Mouse (Mus musculus) forebrain, embryonic 13.5 days (tissue): ENCODE data around the gene Nr1i3. TPM values are rescaled to one million over a fixed set of nuclear protein-coding genes. Genes with fewer than 3 reads are reported as not detected.

Source experiments
- ATAC-seq: fragments of 200-750 bp; cut with Nextera tagmentation; 2 replicates; pipeline ENCODE4 v1.8.0; 2017
- H3K27ac ChIP-seq: fragments of 300-500 bp; sonication (generic); 2 replicates; pipeline ENCODE4 v1.5.1; 2015; ENCODE audit warnings: inconsistent platforms, mild to moderate bottlenecking, moderate library complexity
- H3K27me3 ChIP-seq: fragments of 300-500 bp; sonication (generic); 2 replicates; pipeline ENCODE4 v1.6.1; 2015; ENCODE audit warnings: mild to moderate bottlenecking, inconsistent platforms
- H3K36me3 ChIP-seq: fragments of 300-500 bp; sonication (generic); 2 replicates; pipeline ENCODE4 v1.6.1; 2015; ENCODE audit warnings: mild to moderate bottlenecking, inconsistent platforms; ENCODE audit not compliant: poor library complexity, severe bottlenecking
- H3K4me1 ChIP-seq: fragments of 300-500 bp; sonication (generic); 2 replicates; pipeline ENCODE4 v1.6.1; 2015; ENCODE audit warnings: inconsistent platforms
- H3K4me2 ChIP-seq: fragments of 300-500 bp; sonication (generic); 2 replicates; pipeline ENCODE4 v1.6.1; 2015; ENCODE audit warnings: inconsistent platforms, mild to moderate bottlenecking, moderate library complexity
- H3K4me3 ChIP-seq: fragments of 300-500 bp; sonication (generic); 2 replicates; pipeline ENCODE4 v1.5.1; 2015; ENCODE audit warnings: mild to moderate bottlenecking, inconsistent platforms
- H3K9ac ChIP-seq: fragments of 300-500 bp; sonication (generic); 2 replicates; pipeline ENCODE4 v1.6.1; 2015; ENCODE audit warnings: mild to moderate bottlenecking, inconsistent platforms
- H3K9me3 ChIP-seq: fragments of 300-500 bp; sonication (generic); replicated peaks from 2 replicates; pipeline ENCODE4 v1.6.1; 2016; ENCODE audit warnings: inconsistent platforms
- WGBS: fragments of 180-500 bp; shearing (Covaris S2); methylation state at CpG from one replicate; pipeline ENCODE4 v1.1.7; 2015; 5-methylcytosine and 5-hydroxymethylcytosine counted together
- polyA plus RNA-seq: library from polyadenylated mRNA; unstranded; fragments of >200 nt; fragmentation: Nextera tagmentation; extraction: Ambion mirVana; gene quantifications from 2 replicates; pipeline ENCODE4 v1.2.1, GENCODE M21; 2015

Gene Nr1i3
- 0.32 and 0.37 TPM in 2 replicates for polyA plus RNA-seq

DNA sequence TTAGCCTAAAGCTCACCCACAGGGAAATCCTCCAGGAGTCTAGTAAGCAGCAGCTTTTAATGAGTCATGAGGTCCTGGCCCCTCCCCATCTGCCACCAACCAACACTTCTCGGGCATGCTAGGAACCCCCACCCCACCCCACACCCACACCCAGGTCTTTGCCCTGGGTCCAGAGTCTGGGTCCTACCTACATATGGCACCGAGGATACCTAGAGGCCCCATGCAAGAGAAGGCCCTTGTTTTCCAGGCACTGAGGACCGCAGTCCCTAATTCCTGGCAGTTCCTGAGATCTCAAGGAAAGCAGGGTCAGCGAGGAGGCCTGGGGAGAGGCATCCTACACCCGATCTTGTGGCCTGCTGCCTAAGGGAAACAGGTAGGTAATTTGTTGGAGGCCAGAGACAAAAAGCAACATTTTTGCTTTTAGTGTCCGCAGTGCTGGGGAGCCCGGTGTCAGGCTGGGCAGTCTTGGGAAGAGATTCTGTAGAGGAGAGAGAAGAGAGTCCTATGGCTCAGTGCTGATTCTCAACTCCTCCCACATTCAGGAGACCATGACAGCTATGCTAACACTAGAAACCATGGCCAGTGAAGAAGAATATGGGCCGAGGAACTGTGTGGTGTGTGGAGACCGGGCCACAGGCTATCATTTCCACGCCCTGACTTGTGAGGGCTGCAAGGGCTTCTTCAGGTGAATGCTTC lies at the start of gene Nr1i3:
TSS of gene Nr1i3 (plus strand) at position 170 of the 696 bp plus-strand sequence.
- 68% methylated on average over 10 of the region's 10 CpGs for WGBS
- H3K4me3 ChIP-seq, result no peak within 1 kb of the TSS
- H3K4me1 ChIP-seq, result no peaks in the 10 kb centered on the region
- no peaks in the 10 kb centered on the region for H3K9me3 ChIP-seq
- H3K36me3 ChIP-seq, result peaks cover 9% of the 10 kb centered on the region
- ATAC-seq, result no peak
- H3K4me2 ChIP-seq, result no peak within 1 kb of the TSS
- H3K27me3 ChIP-seq, result no peaks in the 10 kb centered on the region
- no peak within 1 kb of the TSS for H3K27ac ChIP-seq
- H3K9ac ChIP-seq, result no peak within 1 kb of the TSS

DNA sequence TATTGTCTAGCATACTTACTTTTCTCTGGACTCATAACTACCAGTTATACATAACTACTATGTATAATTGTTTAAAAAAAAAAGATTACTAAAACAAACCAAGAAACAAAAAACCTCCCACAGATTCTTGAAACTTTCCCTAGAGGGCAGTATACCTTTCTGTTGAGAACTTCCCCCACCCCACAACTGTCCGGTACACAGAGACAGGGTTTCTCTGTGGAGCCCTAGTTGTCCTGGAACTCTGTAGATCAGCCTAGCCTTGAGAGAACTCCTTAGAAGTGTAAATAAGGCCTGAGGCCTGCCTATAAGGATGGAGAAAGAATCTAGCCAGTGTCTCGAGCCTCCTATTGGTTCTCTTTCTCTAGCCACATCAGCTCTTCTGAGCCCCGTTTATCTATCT lies 49.5 kb upstream of the Nr1i3 start:
- Histone ChIP-seq H3K4me3 (no peak overlapping the region), H3K4me2 (no peak overlapping the region), H3K4me1 (0 out of 2 replicates have a peak, but pooled peaks cover 6% of the 10 kb centered on the region), H3K9ac (no peak overlapping the region), H3K9me3 (no peaks in the 10 kb centered on the region), H3K27me3 (peaks cover 27% of the 10 kb centered on the region), H3K27ac (no peak overlapping the region), H3K36me3 (no peaks in the 10 kb centered on the region)
- no peak for ATAC-seq
- 43% methylated on average over 3 of the region's 3 CpGs for WGBS

DNA sequence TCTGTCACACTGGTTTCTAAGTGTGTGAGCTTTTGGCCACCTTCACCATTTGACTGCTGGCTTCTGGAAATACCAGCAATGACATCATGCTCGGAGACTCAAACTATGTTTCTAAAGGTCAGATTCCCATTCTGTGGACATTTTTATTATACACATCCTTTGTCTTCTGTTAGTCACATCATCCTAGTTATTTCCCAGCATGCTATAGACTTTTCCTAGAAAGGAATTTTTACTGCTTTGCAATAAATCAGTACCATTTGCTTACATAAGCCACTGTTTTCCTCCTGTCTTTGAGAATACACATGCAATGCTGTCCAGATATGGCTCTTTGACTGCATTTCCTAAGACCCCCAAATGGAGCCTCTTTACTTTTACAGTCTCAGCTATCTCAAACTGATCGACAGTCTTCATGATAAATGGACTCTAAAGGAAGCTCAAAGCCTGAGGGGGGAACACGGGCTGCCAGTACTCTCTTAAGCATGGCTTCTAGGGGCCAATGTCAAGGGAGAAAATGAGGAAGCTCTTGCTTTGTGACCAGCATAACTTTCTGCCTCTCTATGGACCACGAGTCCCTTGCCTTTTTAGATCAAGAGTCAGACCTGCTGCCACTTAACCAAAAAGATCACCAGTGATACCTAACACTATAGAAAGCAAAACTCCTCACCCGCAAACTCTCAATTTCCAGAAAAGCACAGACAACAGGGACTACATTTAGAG lies 48.0 kb upstream of the Nr1i3 start:
- no peaks in the 10 kb centered on the region for H3K9me3 ChIP-seq
- H3K36me3 ChIP-seq, result no peaks in the 10 kb centered on the region
- peaks cover 11% of the 10 kb centered on the region for H3K27me3 ChIP-seq
- H3K4me2 ChIP-seq, result no peak overlapping the region
- no peak for ATAC-seq
- no peaks in the 10 kb centered on the region for H3K4me1 ChIP-seq
- no peak overlapping the region for H3K9ac ChIP-seq
- H3K4me3 ChIP-seq, result no peak overlapping the region
- WGBS, result 89% methylated on average over 5 of the region's 5 CpGs
- H3K27ac ChIP-seq, result no peak overlapping the region

DNA sequence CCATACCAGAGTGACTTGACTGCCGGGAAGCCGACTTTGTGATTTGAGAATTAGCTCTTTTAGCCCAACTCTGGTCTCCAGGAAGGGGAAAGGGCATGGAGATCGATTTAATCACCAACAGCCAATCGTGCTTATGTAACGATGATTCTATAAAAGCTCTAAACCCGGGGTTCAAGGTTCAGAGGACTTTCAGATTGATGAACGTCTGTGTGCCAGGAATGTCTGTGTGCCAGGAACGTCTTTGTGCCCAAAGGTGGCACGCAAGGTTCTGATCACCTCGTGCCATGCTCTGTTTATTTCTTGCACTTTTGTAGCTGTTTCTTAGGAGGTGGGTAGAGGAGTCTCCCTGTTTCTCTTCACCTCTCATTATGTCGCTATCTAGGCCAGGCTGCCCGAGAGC lies 44.9 kb upstream of the Nr1i3 start:
- Histone ChIP-seq H3K9ac (no peak overlapping the region), H3K27ac (no peak overlapping the region), H3K4me1 (no peaks in the 10 kb centered on the region), H3K4me2 (no peak overlapping the region), H3K36me3 (no peaks in the 10 kb centered on the region), H3K9me3 (no peaks in the 10 kb centered on the region), H3K4me3 (no peak overlapping the region), H3K27me3 (0 out of 2 replicates have a peak, but pooled peaks cover 2% of the 10 kb centered on the region)
- no peak for ATAC-seq
- 89% methylated on average over 12 of the region's 12 CpGs for WGBS

DNA sequence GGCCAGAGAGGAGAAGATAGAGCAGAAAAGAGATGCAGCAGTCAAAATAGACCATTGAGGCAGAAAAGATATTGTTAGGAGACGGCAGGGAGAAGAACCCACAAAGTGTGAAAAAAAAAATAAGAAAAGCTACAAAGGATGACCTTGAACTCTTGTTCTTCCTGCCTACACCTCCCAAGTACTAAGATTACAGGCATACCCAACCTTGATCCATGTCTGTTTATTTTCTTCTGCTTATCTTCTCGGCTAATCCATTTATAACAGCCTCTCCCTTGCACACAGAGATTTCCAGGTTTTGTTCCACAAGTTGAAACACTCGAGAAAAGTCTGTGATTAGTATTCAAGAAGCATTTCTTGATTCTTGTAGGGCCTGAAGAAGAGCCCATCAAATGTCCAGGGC lies 43.9 kb upstream of the Nr1i3 start:
- Histone ChIP-seq H3K36me3 (no peaks in the 10 kb centered on the region), H3K4me2 (no peak overlapping the region), H3K4me1 (no peaks in the 10 kb centered on the region), H3K27ac (no peak overlapping the region), H3K27me3 (0 out of 2 replicates have a peak, but pooled peaks cover 2% of the 10 kb centered on the region), H3K9me3 (no peaks in the 10 kb centered on the region), H3K9ac (no peak overlapping the region), H3K4me3 (no peak overlapping the region)
- no peak for ATAC-seq
- 67% methylated on average over 3 of the region's 3 CpGs for WGBS

DNA sequence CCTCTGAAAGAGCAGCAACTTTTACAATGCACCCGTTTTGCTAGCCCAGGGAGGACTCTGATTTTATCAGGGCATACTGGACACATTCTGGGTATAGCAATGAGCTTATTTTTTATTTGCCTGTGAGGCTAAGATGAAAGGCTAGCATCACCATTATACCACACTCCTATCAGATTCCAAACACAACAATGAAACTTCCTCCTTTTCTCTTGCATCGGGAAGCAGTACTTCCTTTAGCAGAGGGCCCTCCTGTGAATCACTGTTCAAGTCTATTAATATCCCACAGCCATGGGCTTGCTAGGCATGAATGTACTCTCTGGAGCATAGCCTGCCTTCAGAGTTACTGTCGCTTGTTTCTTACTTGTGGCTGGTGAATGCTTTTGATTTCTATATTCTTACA lies 42.6 kb upstream of the Nr1i3 start:
- H3K27ac ChIP-seq, result no peak overlapping the region

DNA sequence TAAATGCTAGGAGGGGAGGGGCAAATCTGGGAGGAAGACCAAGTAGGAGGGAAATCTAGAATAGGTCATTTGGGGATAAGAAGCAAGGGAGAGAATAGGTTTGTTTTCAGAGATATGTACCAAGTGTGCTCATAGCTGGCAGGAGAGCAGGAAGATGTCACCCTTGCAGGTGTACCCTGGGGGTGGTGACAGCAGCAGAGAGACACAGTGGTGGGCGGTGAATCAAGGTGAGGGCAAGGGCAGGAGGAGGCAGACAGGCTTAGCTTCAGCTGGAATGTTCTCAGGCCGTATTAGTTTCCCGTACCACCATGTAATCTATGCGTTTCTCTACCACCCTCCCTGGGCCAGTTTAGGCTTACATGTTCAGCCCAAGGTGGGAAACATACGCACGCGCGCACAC lies 41.0 kb upstream of the Nr1i3 start:
- no peaks in the 10 kb centered on the region for H3K9me3 ChIP-seq
- no peak overlapping the region for H3K4me3 ChIP-seq
- H3K4me1 ChIP-seq, result no peaks in the 10 kb centered on the region
- WGBS, result 96% methylated on average over 8 of the region's 8 CpGs
- no peaks in the 10 kb centered on the region for H3K27me3 ChIP-seq
- no peak overlapping the region for H3K27ac ChIP-seq
- H3K36me3 ChIP-seq, result no peaks in the 10 kb centered on the region
- no peak for ATAC-seq
- no peak overlapping the region for H3K9ac ChIP-seq
- no peak overlapping the region for H3K4me2 ChIP-seq

More for the DNA sequence above, 42.6 kb upstream of the Nr1i3 start:
- WGBS, result 67% methylated on average over 3 of the region's 3 CpGs
- H3K4me1 ChIP-seq, result no peaks in the 10 kb centered on the region
- H3K36me3 ChIP-seq, result no peaks in the 10 kb centered on the region
- no peaks in the 10 kb centered on the region for H3K9me3 ChIP-seq
- no peak overlapping the region for H3K9ac ChIP-seq
- H3K27me3 ChIP-seq, result no peaks in the 10 kb centered on the region
- H3K4me3 ChIP-seq, result no peak overlapping the region
- ATAC-seq, result no peak
- no peak overlapping the region for H3K4me2 ChIP-seq

DNA sequence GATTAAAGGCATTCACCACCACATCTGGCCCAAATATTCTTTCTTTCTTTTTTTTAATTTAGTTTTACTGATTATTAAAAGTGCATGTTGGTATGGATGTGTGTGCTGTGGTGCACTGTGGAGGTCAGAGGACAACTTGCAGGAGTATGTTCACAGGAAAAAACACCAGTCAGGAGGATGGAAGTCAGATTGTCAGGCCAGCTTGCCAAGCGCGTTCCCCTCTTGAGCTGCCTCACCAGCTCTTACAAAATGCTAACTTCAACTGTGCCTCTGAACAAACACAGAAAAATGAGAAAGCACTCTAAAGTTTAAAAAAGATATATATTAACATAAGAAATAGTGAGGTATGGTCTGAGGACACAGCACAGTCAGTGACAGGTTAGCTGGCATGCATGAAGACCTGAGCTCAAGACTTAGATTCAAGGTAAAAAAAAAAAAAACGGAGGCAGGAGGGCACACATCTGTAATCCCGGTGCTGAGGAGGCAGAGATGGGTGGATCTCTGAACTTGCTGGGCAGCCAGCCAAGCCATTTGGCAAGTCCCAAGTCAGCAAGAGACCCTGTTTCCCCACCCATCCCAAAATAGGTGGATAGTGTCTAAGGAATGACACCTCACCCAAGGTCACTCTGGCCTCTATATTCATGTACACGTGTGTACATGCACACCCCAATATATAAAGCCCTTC lies 34.1 kb upstream of the Nr1i3 start:
- Histone ChIP-seq H3K4me1 (no peaks in the 10 kb centered on the region), H3K27me3 (no peaks in the 10 kb centered on the region), H3K36me3 (no peaks in the 10 kb centered on the region), H3K4me3 (no peak overlapping the region), H3K4me2 (no peak overlapping the region), H3K9ac (no peak overlapping the region), H3K27ac (no peak overlapping the region), H3K9me3 (no peaks in the 10 kb centered on the region)
- ATAC-seq, result no peak
- WGBS, result 83% methylated on average over 5 of the region's 5 CpGs

DNA sequence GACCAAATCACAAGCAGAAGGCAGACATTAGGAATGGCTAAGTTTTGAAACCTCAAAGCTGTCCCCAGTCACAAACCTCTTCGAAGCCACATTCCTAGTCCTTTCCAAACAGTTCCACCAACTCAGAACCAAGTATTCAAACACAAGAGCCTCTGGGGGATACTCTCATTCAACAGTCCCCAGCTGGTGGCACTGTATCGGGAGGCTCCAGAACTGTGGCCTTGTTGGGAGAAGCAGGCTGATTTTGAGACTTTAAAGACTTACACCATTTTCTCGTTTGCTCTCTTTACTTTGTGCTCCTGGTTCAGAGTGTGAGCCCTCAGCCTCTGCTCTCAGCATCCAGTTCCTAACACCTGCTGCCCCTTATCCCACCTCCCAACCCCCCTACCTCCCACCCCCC lies 30.7 kb upstream of the Nr1i3 start:
- 78% methylated on average over 3 of the region's 3 CpGs for WGBS
- no peaks in the 10 kb centered on the region for H3K36me3 ChIP-seq
- no peak overlapping the region for H3K9ac ChIP-seq
- H3K4me1 ChIP-seq, result peaks cover 3% of the 10 kb centered on the region
- no peak overlapping the region for H3K4me2 ChIP-seq
- ATAC-seq, result no peak
- H3K9me3 ChIP-seq, result no peaks in the 10 kb centered on the region
- no peak overlapping the region for H3K27ac ChIP-seq
- no peak overlapping the region for H3K4me3 ChIP-seq
- no peaks in the 10 kb centered on the region for H3K27me3 ChIP-seq

DNA sequence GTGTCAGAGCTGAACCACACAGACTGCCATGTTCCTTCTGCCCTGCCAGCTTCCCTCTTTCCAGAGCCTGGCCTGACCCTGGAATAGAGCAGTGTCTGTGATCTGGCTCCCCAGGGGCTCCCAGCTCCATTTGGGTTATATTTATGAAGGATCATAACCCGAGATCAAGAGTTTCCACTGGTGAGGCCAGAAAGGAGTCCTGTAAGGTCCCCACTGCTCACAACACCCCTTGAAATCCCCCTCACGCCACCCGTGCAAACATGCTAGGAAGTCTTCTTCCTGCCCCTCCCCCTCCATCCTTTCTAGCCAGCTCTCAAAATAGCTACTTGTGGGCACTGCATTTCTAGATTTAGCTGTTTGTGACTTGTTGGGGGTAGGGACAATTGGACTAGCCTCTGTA lies 30.1 kb upstream of the Nr1i3 start:
- Histone ChIP-seq H3K4me3 (no peak overlapping the region), H3K27ac (no peak overlapping the region), H3K4me1 (peaks cover 8% of the 10 kb centered on the region)

DNA sequence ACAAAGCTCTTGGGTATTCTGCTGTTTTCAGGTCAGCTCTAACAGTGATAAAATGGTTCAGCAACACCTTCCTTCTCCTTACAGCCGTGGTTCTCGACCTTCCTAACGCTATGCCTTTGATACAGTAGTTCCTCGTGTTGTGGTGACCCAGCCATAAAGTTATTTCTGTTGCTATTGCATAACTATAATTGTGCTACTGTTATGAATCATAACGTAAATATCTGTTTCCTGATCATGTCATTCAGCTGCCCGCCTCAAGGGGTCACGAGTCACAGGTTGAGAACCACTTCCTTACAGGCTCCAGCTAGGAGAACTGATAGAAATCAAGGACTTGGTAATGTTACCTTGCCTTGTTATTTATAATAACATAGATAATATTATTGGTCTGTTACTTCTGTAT lies 29.5 kb upstream of the Nr1i3 start:
- H3K27ac ChIP-seq, result no peak overlapping the region
- H3K27me3 ChIP-seq, result 0 out of 2 replicates have a peak, but pooled peaks cover 3% of the 10 kb centered on the region
- H3K36me3 ChIP-seq, result no peaks in the 10 kb centered on the region
- no peak overlapping the region for H3K9ac ChIP-seq
- ATAC-seq, result no peak
- 87% methylated on average over 7 of the region's 7 CpGs for WGBS
- no peak overlapping the region for H3K4me3 ChIP-seq
- no peak overlapping the region for H3K4me2 ChIP-seq
- H3K9me3 ChIP-seq, result no peaks in the 10 kb centered on the region
- peaks cover 14% of the 10 kb centered on the region for H3K4me1 ChIP-seq

More for the DNA sequence above, 30.1 kb upstream of the Nr1i3 start:
- no peak overlapping the region for H3K9ac ChIP-seq
- H3K9me3 ChIP-seq, result no peaks in the 10 kb centered on the region
- ATAC-seq, result no peak
- no peaks in the 10 kb centered on the region for H3K36me3 ChIP-seq
- no peak overlapping the region for H3K4me2 ChIP-seq
- H3K27me3 ChIP-seq, result no peaks in the 10 kb centered on the region
- WGBS, result 73% methylated on average over 3 of the region's 3 CpGs

DNA sequence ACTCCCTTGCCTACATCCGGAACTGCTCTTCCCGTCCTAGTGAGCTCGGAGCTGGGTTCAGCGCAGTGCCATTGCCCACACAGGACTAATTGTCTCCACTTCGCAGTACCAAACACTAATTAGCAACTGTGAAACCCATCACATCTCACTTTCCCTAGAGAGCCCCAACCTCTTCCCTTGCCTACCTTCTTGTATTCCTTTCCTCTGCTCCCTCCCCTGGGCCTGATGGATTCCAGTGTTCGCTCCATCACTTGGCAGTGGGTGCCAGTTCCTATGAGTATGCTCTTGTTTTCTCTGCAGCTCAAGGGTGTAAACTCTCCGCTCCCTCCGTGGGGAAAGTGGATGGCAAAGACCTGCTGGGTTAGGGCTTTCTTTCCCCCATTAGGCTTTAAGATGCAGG lies 28.1 kb upstream of the Nr1i3 start:
- Histone ChIP-seq H3K4me3 (no peak overlapping the region), H3K9me3 (no peaks in the 10 kb centered on the region), H3K9ac (no peak overlapping the region), H3K4me1 (peaks cover 20% of the 10 kb centered on the region), H3K36me3 (no peaks in the 10 kb centered on the region), H3K4me2 (no peak overlapping the region), H3K27ac (no peak overlapping the region), H3K27me3 (peaks cover 10% of the 10 kb centered on the region)
- no peak for ATAC-seq
- WGBS, result 66% methylated on average over 8 of the region's 8 CpGs
